Mouse (Mus musculus) hindbrain, postnatal 0 days (tissue): ENCODE results near the gene Itgb2. TPM values are rescaled to one million over a fixed set of nuclear protein-coding genes. Genes with fewer than 3 reads are reported as not detected.

Experiments used
- ATAC-seq: fragments of 200-750 bp; cut with Nextera tagmentation; 2 replicates; pipeline ENCODE4 v1.8.0; 2017; ENCODE audit warnings: mild to moderate bottlenecking, moderate TSS enrichment, moderate library complexity
- DNase-seq: peaks from one replicate; pipeline ENCODE4 v3.0.0-alpha.2; 2015; ENCODE audit warnings: low spot score
- H3K27ac ChIP-seq: fragments of 300-500 bp; sonication (generic); 2 replicates; pipeline ENCODE4 v1.5.1; 2014; ENCODE audit warnings: mild to moderate bottlenecking
- H3K27me3 ChIP-seq: fragments of 300-500 bp; sonication (generic); 2 replicates; pipeline ENCODE4 v1.6.1; 2014; ENCODE audit warnings: low read length, mixed read lengths; ENCODE audit not compliant: insufficient read depth
- H3K36me3 ChIP-seq: fragments of 300-500 bp; sonication (generic); 2 replicates; pipeline ENCODE4 v1.6.1; 2014; ENCODE audit warnings: low read length, mixed read lengths; ENCODE audit not compliant: insufficient read depth
- H3K4me1 ChIP-seq: fragments of 300-500 bp; sonication (generic); 2 replicates; pipeline ENCODE4 v1.6.1; 2014; ENCODE audit warnings: antibody characterized with exemption, low read length, mixed read lengths; ENCODE audit not compliant: insufficient read depth
- H3K4me2 ChIP-seq: fragments of 300-500 bp; sonication (generic); 2 replicates; pipeline ENCODE4 v1.6.1; 2014; ENCODE audit warnings: low read depth, mild to moderate bottlenecking, low read length, moderate library complexity, mixed read lengths
- H3K4me3 ChIP-seq: fragments of 300-500 bp; sonication (generic); 2 replicates; pipeline ENCODE4 v1.5.1; 2014; ENCODE audit warnings: low read length
- H3K9ac ChIP-seq: fragments of 300-500 bp; sonication (generic); replicated peaks from 2 replicates; pipeline ENCODE4 v1.6.1; 2014; ENCODE audit warnings: mild to moderate bottlenecking, low read length, moderate library complexity, mixed read lengths
- H3K9me3 ChIP-seq: fragments of 300-500 bp; sonication (generic); 2 replicates; pipeline ENCODE4 v1.6.1; 2016; ENCODE audit warnings: low read length, mixed read lengths
- CTCF ChIP-seq: IDR thresholded peaks from 2 replicates; pipeline ENCODE4 v1.5.1; 2016; ENCODE audit warnings: antibody characterized with exemption, control low read depth, low read depth
- WGBS: fragments of 180-500 bp; shearing (Covaris S2); extraction: QIAGEN DNeasy Blood & Tissue Kit; methylation state at CpG from one replicate; pipeline ENCODE4 v1.1.7; 2014; 5-methylcytosine and 5-hydroxymethylcytosine counted together
- polyA plus RNA-seq: library from polyadenylated mRNA; unstranded; fragments of >200 nt; fragmentation: Nextera tagmentation; extraction: Ambion mirVana; gene quantifications from 2 replicates; pipeline ENCODE4 v1.2.1, GENCODE M21; 2015
- total RNA-seq: library from RNA; depleted of rRNA; stranded (reverse); fragments of >200 nt; gene quantifications from 2 replicates; pipeline ENCODE4 v1.2.3, GENCODE M21; 2014

Itgb2 gene
- total and polyA plus RNA-seq, 2 experiments from 2014 or later, result 1.0 to 1.9 TPM

- peak; percentile 94 for ATAC-seq
- peak within 1 kb of the TSS; percentile 82 for H3K4me2 ChIP-seq
- peak within 1 kb of the TSS; percentile 84 for H3K9ac ChIP-seq
- DNase-seq, result peak; percentile 98
- H3K4me3 ChIP-seq, result peak within 1 kb of the TSS; percentile 79
- H3K9me3 ChIP-seq, result no peaks in the 10 kb centered on the region
- 2% methylated on average over 74 of the region's 75 CpGs for WGBS
- peak within 1 kb of the TSS; percentile 84 for H3K27ac ChIP-seq
- no peaks in the 10 kb centered on the region for H3K27me3 ChIP-seq
- no peak for TF ChIP-seq CTCF
- H3K4me1 ChIP-seq, result peaks cover 13% of the 10 kb centered on the region; the same call in 1 of the 2 replicates
- peaks cover 15% of the 10 kb centered on the region; the same call in 1 of the 2 replicates for H3K36me3 ChIP-seq
Observed at GRCm38 (mm10) chr10:77515385-77516348, 14.4 kb upstream of the Itgb2 start, which contains the start of gene Fam207a. Fam207a (minus strand) TSS chr10:77515785.

GRCm38 (mm10) chr10:77516379-77516951 is 13.6 kb upstream of the Itgb2 start:
- Histone ChIP-seq H3K4me1 (peaks cover 13% of the 10 kb centered on the region; the same call in 1 of the 2 replicates), H3K9ac (peak overlapping the region; percentile 84), H3K4me2 (peak overlapping the region; percentile 82), H3K4me3 (peak overlapping the region; percentile 79), H3K27ac (peak overlapping the region; percentile 84; the same call in 1 of the 2 replicates), H3K27me3 (no peaks in the 10 kb centered on the region), H3K36me3 (peaks cover 13% of the 10 kb centered on the region; the same call in 1 of the 2 replicates), H3K9me3 (no peaks in the 10 kb centered on the region)
- ATAC-seq, result no peak
- 0 out of 2 replicates have a peak, but pooled peaks have one; percentile 5 for TF ChIP-seq CTCF
- DNase-seq, result no peak
- WGBS, result 38% methylated on average over 14 of the region's 14 CpGs

- peaks cover 7% of the 10 kb centered on the region; the same call in 1 of the 2 replicates for H3K36me3 ChIP-seq
- no peak overlapping the region for H3K4me3 ChIP-seq
- peak; percentile 27 for ATAC-seq
- peaks cover 13% of the 10 kb centered on the region; the same call in 1 of the 2 replicates for H3K4me1 ChIP-seq
- no peaks in the 10 kb centered on the region for H3K27me3 ChIP-seq
- peak; percentile 89 for TF ChIP-seq CTCF
- no peaks in the 10 kb centered on the region for H3K9me3 ChIP-seq
- WGBS, result 19% methylated on average over 20 of the region's 20 CpGs
- H3K9ac ChIP-seq, result no peak overlapping the region
- peak; percentile 81 for DNase-seq
- no peak overlapping the region for H3K4me2 ChIP-seq
- H3K27ac ChIP-seq, result no peak overlapping the region
Observed at GRCm38 (mm10) chr10:77517066-77517620, 12.9 kb upstream of the Itgb2 start.

GRCm38 (mm10) chr10:77517801-77518200 is 12.3 kb upstream of the Itgb2 start:
- TF ChIP-seq CTCF, result no peak
- Histone ChIP-seq H3K27me3 (no peaks in the 10 kb centered on the region), H3K9me3 (no peaks in the 10 kb centered on the region), H3K4me3 (no peak overlapping the region), H3K9ac (no peak overlapping the region), H3K4me2 (no peak overlapping the region), H3K36me3 (0 out of 2 replicates have a peak, but pooled peaks cover 2% of the 10 kb centered on the region), H3K4me1 (peaks cover 13% of the 10 kb centered on the region; the same call in 1 of the 2 replicates), H3K27ac (no peak overlapping the region)
- ATAC-seq (no peak), DNase-seq (no peak)
- WGBS, result 91% methylated on average over 5 of the region's 5 CpGs

DNA sequence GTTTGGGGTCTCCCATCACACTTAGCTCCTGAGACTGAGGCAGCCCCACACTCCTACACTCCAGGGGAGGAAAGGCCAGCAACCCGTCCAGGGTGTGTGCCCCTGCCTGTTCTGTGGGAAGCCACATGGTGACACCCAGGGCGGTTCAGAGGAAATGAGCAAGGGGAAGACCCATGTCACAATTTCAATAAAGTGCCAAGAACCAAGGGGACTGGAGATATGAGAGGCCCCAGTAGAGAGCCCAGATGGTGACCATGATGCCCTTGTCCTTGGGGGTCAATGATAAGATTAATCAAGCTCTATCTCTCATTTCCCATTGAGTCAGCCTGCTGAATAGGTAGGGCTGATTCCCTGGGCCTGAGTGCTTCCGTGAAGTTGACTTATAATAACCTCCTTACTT is 10.9 kb upstream of the Itgb2 start:
- TF ChIP-seq CTCF, result no peak
- 82% methylated on average over 3 of the region's 3 CpGs for WGBS
- DNase-seq (no peak), ATAC-seq (no peak)
- Histone ChIP-seq H3K36me3 (no peaks in the 10 kb centered on the region), H3K27me3 (no peaks in the 10 kb centered on the region), H3K27ac (no peak overlapping the region), H3K4me1 (peaks cover 13% of the 10 kb centered on the region; the same call in 1 of the 2 replicates), H3K4me3 (no peak overlapping the region), H3K4me2 (no peak overlapping the region), H3K9ac (no peak overlapping the region), H3K9me3 (no peaks in the 10 kb centered on the region)

DNA sequence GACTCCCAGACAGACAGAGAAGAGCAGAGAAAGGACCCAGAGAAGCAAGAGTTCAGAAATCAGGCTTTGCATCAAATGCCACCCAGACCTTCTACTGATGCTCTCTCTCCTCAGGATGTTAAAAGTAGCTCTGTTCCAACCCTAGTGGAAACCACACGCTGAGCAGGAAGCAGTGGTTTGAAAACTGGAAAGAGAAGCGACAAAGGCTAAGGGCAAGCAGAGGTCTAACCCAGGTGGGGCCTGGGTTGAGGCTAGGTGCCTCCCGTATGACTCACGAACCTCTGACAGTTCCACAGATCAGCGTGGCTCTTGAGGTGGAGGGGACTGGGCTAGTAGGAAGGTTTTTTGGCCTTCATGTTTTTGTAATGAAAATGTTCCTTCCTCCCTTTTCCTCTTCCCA is 9.6 kb upstream of the Itgb2 start:
- 90% methylated on average over 5 of the region's 5 CpGs for WGBS
- peaks cover 7% of the 10 kb centered on the region; the same call in 1 of the 2 replicates for H3K4me1 ChIP-seq
- H3K27me3 ChIP-seq, result no peaks in the 10 kb centered on the region
- no peak for TF ChIP-seq CTCF
- DNase-seq, result no peak
- H3K4me2 ChIP-seq, result no peak overlapping the region
- no peak for ATAC-seq
- no peaks in the 10 kb centered on the region for H3K36me3 ChIP-seq
- no peak overlapping the region for H3K4me3 ChIP-seq
- no peak overlapping the region for H3K27ac ChIP-seq
- no peak overlapping the region for H3K9ac ChIP-seq
- H3K9me3 ChIP-seq, result no peaks in the 10 kb centered on the region
